Mouse (Mus musculus) embryo, embryonic 10.5 days (tissue): ENCODE measurements around the gene Rhobtb3.
A peak's percentile ranks its signal among the peaks of the same experiment; 100 is the strongest.
"Not testable (repeated sequence)": the region's sequence is repeated elsewhere in the genome, so short reads cannot be mapped to it uniquely, and the experiment has no call there.

Experiments
- DNase-seq: peaks from one replicate; pipeline ENCODE4 v3.0.0-alpha.2; 2015; ENCODE audit warnings: low spot score

Rhobtb3 gene

DNA sequence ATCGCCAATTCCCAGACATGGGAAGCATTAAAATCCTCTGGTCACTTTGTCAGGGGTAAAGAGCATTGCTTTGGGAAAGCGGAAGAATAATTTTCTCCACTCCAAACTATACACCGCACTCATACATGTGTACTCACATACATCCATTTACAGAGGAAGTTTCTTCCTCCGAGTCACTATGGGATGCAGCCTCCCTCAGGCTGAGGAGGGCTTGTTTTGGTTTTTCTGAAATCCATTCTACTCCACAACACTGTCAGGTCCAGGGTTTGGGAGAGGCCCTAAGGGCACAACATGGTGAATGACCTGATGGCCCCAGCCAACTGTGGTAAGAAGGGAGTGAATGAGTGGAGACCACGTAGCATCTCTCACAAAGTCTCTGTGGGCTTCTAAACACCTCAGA, 14.7 kb downstream of the Rhobtb3 start:
- DNase-seq = not testable (repeated sequence)

DNA sequence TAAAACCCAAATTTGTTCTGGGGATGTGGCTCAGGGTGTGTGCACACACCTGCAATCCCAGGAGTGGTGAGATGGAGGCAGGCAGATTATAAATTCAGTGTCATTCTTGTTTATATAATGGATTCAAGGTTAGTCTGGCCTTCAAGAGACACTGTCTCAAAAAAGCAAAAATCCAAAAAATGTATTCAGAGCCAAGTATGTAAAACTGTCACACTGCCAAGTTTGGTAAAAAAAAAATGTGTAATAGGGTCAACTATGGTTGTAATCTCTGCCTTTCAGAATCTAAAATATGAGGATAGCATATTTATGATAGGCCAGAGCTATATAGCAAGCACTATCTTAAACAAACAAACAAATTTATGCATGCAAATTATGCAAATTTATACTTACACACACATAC, 15.8 kb downstream of the Rhobtb3 start:
- DNase-seq = no peak

DNA sequence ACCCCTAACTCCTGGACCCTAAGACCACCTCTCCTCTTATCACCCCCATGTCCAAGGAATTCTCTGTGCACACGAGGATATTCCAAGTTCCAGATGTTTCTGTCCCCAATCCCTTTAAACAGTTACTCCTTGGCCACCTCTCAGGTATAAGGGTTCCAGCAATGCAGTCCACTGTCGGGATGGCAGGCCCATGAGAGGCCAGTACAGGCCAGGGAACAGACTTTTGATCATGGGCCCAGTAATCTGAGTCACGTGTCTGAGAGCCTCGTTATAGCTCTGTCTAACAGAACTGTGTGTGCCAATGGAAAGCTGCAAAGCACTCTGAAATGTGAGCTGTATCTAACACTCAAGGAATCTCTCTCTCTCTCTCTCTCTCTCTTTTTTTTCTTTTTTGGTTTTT, 29.6 kb downstream of the Rhobtb3 start:
- DNase-seq = no peak

DNA sequence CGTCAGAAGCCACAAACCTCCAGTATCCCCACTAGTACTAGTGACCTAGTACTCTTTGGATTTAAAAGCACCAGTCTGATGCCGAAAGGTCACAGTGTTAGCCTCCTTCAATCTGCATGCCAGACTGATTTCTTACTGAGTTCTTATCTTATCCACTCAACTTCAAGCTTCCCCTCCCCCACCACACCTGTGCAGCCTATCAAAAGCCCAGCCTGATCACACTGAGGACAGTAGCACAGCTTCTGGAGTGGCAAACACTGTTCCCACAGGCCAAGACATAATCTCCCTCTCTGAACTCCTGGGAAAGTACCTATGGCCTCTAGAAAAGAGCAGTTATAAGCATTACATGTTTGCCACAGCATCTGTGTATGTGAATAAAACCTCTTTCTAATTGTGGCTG, 35.5 kb downstream of the Rhobtb3 start:
- DNase-seq = peak; percentile 10

DNA sequence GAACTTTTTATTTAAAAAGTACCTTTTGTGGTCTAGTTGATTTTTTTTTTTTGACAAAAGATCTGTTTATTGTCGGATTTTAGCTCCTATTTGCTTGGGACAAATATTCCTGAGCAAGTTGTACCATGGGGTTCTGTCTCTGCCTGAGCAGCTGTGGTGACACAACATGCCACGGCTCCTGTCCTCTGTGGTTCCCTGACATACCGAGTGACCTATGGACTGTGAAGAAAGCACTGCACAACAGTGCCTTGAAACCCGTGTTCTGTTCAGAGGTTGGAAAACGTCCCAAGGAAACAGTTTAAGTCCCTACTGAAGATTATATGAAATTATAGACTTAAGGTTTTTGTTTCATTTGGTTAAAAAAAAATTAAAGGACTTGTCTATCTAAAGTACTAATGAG, 36.6 kb downstream of the Rhobtb3 start:
- DNase-seq = no peak

DNA sequence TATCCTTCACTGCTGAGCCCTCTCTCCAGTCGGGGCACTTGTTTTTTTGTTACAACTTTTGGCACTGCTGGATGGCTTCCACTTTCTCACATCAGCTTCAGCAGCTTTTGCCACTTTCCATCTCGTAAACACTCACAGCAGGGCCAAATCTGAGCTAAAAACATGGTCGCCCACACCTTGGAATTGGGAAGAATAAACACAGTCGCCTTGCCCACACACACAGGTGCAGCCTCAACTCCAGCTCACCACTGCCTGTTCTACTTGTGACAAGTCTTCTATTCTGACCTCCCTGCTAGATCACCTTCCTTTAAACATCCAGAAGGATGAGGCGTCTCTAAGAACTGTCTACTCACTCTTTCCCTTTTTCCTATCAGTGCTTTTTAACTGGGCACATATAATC, 39.1 kb downstream of the Rhobtb3 start:
- DNase-seq = no peak

DNA sequence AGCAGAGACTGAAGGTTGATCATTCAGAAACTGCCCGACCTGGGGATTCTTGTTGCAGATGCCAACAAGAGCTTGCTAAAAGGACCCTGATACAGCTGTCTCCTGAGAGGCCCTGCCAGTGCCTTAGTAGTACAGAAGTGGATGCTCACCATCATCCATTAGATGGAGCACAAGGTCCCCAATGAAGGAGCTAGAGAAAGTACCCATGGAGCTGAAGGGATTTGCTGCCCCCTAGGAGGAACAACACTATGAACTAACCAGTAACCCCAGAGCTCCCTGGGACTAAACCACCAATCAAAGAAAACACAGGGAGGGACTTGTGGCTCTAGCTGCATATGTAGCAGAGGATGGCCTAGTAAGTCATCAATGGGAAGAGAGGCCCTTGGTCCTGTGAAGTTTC, 42.8 kb downstream of the Rhobtb3 start:
- not testable (repeated sequence) for DNase-seq

DNA sequence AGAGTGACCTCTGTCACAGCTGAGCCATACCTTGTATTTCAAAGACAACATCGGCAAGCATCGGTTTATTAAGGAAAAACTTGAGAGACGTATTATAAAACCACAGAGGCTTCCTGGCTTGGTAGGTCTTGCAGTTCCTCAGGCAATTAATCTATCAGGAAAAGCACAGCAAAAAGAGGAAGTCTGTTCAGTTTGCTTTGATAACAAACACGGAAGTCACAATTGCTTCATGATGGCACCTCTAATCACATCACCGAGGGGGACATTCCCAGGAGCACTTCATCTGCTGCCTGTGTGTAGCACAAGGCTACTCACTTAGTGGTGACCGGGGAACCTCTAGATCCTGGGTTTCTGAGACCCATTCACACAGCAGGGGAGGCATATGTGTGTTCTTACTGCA, 50.8 kb downstream of the Rhobtb3 start:
- DNase-seq = no peak

DNA sequence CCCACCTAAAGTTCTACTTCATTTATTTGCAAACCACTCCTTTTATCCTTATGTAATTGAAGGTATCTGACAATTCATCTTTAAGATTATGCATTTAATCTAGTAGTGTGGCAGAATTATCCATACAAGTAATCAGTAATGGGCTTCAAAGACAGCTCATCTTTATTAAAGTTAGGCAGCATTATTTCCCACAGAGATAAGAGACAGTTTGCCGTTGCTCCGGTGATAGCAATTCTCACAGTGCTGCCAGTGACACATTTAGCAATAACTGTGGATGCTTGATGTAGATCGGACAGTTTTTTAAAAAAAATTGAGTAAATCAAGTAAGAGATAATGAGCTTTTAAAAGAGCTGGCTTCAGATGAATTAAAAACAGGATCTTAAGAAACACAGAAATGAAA, 51.4 kb downstream of the Rhobtb3 start:
- DNase-seq = no peak

DNA sequence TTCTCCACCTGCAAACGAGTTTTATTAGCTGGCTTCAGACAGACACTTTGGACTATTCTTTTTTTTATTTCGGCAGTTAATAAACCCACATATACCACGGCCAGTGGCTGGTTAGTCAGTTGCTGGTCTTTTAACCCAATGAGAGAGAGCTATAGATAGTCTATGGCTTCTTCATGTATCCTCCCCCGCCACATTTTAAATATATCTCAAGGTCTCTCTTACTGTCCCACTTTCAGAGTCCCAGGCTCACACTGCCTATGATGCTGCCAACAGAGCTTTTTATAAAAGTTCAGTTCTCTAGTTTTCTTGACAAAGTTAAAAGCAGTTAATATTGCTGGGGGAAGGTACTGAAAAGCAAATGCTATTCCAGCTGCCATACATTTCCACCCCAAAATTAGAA, 51.9 kb downstream of the Rhobtb3 start:
- DNase-seq = no peak

DNA sequence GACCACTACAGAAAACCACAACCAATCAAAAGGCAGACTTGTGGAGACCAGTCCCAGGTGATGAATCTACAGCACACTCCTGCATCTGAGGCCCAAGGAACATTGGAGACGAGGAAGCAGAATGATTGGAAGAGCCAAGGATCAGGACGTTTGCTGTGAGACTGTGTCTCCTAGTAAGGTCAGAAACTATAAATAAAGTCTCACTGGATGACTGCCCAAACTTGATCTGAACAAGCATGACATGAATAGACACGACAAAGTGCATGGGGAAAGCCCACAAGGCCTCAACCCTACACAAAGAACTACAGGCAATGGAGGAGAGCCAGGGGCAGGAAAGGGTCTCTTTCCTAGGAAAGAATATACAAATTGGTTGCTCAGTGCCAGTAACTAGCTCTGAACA, 59.9 kb downstream of the Rhobtb3 start:
- no peak for DNase-seq

DNA sequence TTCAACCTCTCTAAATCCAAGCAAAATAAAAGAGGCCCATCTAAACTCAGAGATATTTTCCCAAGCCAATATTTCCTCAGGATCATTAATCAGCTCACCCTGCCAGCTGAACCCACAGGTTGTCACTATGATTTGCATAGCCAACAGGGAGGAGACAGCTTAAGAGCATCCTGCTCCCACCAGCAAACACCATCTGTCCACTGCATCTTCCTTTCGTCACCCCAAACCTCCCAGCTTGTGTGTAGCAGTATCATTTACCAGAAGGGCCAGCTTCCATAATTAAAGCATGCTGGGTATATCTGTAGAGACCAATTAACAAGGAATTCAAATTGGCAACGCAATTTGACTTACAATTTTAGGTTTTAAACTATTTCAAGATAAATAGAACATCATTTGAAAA, 63.2 kb downstream of the Rhobtb3 start:
- no peak for DNase-seq

DNA sequence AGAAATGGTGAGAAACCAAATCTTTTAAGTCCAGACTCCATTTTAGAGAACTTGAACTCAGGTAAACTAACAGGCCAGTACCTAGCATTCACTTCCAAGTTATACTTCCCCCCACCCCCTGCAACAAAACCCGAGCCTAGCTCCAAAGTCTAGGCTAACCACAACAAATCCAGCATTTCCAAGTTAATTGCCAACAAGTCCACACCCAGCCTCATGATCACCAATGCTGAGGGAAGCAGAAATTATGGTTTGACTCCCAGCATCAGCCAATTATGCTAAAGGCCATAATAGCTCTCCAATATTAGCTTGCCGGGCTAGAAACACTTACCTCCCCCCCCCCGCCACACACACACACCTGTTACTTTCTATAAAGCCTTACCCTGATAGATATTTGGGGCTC, 64.0 kb downstream of the Rhobtb3 start:
- DNase-seq = no peak

DNA sequence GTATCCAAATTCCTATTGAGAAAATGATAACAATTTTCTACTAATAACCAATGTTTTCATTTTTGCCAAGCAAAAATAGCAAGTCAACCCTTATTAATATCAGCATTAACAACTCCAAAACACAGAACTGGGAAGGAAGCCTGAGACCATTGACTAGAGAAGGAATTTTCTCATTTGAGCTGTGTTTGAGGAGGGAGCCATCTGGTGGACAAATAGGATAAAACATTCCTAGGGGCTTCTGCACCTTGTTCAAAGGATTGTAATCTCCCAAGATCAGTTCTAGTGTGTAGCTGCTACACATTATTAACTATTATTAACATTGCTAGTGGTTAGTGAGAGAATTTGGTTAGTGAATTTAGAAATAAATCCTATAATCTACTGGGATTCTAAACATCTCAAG, 65.8 kb downstream of the Rhobtb3 start:
- peak; percentile 83 for DNase-seq

DNA sequence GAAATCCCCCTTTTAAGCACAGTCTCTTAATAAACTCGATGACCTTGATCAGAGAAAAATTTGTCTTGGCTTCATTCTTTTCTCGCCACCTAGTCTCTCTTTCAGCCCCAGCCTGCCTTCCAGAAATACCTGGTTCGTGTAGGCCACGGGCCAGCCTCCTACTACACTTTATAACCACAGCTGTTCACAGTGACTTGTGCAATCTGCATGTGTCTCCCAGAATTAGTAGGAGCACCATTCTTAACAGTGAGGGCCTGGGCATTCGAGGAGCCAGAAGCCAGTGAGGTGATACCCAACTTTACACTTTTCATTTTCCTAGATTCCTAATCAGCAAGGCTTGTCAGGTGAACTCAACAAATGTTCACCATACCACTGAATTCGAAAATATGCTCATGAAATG, 67.1 kb downstream of the Rhobtb3 start:
- no peak for DNase-seq

DNA sequence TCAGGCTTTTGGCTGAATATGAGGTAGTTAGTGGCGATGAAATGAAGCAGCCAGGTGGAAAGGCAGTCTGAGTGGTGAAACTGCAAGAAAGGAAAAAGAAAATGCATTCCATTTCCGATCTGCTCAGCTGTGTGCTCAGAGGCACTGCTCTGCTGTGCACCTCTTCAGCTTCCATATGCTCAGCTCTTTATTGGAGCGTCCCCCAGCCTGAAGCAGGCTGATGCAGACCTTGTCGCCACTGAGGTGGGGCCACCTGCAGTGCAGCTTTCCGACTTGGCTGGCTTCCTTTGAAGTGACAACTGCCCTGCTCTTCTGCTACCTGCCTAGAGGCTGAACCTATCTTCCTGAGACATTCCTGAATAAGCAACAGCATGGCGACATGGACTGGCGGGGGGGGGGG, 67.5 kb downstream of the Rhobtb3 start:
- DNase-seq = not testable (repeated sequence)

DNA sequence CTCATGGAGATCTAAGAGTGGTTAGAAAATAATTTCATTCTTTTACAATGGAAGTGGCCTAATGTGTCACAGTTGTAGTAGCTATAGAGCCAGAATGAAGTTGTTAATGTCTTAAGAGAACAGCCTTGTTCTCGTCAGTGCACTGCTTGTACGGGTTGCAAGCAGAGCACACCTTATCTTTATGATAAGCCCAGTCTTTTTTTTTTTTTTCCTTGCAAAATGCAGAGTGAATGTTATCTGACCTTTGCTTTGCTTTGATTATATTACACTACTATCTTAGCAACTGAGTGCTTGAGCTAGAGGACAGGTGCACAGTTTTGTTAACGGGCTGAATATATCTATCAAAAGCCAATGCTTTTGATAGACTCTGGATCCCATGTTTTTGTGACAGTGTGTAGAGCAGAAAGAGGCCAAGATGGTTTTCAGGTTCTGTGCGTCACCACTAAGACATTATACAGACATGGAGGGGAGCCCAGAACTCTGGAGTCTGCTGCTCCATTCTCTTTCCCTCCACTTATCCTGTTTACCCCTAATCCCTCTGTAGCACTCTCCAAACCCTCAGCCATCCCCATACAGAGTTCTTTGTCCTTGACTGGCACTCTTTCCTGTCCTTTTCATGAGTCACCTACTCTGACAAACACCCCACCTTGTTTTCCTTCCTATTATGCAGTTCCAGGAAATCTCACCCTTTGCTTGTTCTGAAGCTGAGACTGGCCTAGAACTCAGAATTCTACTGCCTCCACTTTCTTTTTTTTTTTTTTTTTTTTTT, 68.9 kb downstream of the Rhobtb3 start:
- no peak for DNase-seq

DNA sequence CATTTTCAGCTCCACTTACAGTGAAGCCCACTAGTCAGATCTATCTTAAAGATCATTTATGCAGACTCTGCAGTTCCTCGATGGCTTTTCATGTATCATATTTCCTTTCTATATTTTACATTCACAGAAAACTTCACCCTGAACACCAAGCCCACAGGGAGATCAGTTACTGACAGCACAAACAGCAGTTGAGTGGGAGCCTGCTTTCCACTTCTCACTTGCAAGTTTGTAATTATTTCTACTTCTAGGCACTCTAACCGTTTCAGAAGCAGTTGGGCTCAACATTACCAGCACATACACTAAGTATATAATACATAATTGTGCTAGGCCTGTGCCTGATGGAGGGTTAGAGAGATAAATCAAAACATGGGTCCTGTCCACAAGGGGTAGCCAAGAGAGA, 75.8 kb downstream of the Rhobtb3 start:
- no peak for DNase-seq

DNA sequence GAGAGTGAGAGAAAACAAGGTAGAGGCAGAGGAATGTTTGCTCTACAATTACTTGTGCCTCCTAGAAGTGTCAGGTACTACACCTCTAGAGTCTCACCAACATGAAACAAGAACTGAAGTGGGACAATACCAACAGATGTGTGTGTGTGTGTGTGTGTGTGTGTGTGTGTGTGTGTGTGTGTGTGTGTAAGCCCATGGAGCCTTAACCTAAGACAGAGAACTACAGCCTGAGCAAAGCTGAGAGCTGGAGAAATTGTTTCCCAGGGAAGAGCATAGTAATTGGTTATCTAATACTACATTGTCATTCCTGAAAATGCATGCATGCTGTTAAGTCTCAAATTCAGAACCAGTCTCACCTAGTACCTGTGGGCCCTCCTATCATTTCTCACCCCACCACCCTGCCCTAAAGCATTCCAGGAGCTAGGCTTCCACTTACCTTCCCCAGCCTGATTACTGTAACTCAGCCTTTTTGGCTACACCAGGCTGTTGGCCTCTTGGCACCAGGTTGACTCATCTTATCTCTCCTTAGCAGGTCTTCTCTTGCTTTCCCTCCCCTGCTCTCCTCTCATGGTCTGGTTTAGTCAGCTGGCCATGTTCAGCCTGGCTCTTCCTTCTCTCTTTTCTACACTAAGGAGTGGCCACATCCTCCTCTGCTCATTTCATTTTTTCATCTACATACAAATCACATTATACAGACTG, 78.1 kb downstream of the Rhobtb3 start:
- DNase-seq = no peak

DNA sequence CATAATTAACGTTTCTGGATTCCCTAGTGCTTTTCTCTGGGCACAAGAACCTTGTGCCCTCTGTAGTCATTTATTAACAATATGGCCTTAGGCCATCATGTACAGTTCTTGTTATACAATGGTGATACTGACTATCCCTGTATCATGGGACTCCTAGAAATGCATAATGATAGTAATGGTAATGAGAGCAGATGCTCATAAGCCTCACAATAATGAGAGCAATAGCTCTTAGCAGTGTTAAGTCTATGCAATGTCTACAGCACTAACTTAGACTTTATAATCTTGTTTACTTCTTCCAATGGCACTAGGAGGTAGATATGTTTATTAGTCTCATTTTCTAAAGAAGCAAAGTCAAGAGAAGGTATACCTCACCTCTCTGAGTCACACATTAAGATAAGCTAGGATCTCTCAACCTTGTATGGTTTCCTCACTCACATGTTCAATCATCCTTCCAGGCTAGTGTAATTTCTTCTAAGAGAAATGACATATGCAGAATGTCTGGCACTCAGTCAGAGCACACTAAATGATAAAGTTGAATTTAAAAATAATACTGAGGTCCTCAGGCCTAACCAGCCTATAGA, 84.4 kb downstream of the Rhobtb3 start:
- DNase-seq = no peak

DNA sequence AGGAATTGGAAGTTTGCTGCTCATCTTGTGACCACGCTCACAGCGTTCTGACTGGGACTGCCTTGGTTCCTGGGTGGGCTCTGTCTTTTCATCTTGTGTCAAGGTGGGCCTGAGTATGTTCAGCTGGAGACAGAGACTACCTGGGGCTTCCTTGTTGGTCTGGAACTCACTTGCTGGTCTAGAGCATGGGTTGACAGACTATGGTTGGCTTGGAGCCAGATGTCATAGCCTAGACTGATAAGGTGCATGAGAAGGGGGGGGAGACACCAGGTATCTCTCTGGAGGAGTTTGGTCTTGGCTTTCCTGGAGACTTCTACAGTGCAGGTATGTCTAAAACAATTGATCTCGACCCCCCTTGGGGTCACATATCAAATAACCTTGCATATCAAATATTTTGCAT, 90.6 kb downstream of the Rhobtb3 start:
- DNase-seq = no peak

DNA sequence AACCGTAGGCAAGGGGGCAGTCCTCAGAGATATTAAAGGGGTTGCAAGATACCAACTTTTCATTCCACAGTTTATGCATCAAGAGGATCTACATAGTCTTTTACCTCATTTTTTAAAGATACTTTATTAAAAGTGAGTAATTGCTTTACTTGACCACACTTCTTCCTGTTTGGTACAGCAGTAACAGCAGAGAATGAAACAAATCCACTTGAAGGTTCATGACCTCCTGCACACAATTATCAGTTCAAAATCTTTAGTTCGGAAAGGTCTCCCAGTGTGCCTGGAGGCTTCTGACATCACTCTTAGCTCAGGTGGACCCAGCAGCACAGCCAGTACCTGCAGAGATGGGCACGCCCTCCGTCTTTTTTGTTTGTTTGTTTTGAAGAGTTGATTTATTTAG, 91.7 kb downstream of the Rhobtb3 start:
- DNase-seq = no peak

DNA sequence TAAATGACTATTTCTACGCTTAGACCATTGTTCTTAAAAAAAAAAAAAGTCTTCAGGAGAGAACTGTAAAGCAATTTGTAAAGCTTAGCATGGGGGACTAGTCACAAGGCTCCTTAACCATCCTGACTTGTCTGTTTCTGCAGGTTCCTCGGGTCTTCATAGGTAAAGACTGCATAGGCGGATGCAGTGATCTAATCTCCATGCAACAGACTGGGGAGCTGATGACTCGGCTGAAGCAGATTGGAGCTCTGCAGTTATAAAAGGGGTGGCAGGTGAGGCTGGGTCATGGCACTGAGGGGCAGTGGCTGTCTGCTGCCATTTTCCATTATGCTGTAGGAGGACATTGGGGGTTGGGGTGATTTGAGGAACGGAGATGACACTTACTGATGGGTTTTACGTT, 96.7 kb downstream of the Rhobtb3 start:
- no peak for DNase-seq
